Mouse (Mus musculus): ENCODE measurements around the gene Nr2c1.

Nr2c1 gene

DNA sequence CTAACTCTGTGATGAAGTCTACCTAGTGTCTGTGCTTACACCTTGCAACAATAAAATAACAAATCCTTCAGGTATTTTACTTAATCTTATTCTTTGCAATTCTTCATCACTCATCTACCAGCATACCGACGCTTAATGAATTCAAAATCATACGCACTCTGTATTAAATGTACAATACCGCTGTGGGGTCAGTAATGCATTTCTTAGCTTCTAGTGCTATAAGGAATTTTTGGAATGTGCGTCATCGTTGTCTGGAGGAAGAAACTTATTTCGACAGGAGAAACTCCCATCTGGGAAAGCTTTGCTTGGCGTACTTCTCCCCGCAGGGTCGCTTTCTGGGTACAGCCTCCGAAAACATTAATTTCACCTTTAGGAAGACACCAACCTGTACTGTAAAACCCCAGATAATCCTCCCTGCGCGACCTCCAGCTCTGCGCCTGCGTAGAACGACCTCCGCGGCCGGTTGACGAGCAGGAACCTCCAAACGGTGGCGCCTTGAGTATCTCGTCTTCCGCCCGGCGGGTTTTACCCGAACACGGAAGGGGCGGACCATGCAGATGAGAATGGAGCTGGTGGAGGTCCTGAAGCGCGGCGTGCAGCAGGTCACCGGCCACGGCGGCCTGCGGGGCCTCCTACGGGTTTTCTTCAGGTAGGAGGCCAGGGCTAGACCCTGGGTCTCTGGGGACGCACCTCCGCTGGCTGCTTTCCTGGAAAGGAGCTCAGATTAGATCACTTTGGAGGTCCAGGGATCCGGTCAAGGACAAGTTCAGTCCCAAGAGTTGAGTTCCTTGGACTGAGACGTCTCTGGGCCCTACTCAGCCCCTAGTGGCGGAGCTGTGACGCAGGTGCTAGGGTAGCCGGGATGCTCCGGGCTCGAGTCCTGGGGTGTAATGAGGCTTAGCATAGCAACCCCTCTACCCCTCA is 50.9 kb downstream of the Nr2c1 start, which contains the start of gene Ndufa12:
Gene Ndufa12 (plus strand): TSS at position 239 of the 924 bp plus-strand sequence.
- in situ Hi-C loops (cut with MboI; ENCODE audit: low sequenced_read_pairs) = no loop called here

DNA sequence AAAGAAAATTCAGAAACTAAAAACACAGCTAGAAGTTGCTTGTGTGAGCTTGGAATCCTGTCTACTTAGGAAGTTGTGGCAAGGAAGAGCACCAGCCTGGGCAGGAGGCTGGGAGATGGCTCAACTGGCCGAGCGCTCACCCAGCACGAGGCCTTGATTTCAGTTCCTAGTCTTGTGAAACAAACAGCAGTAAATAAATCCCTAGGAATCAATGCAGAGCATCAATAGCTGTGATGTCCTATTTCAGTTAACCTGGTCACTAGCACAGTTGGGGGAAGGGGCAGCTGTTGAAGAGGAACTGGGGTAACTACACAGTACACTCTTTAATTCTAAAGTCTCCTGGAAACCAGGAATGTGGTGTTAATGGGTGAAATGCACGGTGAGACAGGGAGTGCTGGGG is 57.1 kb downstream of the Nr2c1 start:
- in situ Hi-C loops (cut with MboI; ENCODE audit: low sequenced_read_pairs) = loop anchor here (25.0 kb wide), 1 partner anchor 757 kb away; no protein-coding TSS in a partner anchor

DNA sequence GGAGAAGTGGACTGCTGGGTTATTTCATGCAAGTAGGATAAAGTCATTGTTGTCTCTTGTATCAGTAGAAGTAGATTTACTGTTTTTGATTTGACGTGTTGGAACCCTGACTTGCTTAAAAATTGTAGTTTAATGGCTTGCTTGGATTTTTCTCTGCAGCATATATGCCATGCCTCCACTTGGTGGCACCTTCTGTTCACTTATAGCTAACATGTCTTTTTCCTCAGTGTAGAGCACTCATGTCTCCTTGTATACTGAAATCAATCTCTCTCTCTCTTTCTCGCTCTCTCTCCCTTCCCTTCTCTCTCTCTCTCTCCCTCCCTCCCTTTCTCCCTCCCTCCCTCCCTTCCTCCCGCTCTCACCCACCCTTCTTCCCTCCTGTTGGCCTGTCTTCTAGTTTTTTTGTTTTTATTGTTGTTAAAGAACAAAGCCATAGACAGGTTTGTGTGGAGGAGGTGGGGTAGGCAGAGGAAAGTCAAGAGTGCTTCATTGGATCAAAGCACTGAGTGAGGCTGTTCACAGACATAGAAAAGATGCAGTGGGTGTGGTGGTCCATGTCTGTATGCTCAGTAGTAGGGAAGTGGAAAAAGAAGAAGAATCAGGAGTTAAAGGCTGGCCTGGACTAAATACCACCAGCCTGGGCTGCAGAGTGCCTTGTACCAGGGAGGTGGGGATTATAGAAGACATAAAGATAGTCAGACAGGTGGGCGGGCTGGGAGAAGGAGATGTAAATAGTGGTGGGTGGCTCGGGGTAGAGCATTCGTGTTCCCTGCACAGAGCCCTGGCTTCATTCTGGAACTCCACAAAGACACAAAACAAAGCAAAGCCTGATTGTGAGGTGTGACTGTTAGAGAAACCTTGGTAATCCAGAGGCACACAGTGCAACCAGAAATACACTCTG is 63.1 kb downstream of the Nr2c1 start:
- in situ Hi-C loops (cut with MboI; ENCODE audit: low sequenced_read_pairs) = loop anchor here (25.0 kb wide), 1 partner anchor 751 kb away; no protein-coding TSS in a partner anchor

DNA sequence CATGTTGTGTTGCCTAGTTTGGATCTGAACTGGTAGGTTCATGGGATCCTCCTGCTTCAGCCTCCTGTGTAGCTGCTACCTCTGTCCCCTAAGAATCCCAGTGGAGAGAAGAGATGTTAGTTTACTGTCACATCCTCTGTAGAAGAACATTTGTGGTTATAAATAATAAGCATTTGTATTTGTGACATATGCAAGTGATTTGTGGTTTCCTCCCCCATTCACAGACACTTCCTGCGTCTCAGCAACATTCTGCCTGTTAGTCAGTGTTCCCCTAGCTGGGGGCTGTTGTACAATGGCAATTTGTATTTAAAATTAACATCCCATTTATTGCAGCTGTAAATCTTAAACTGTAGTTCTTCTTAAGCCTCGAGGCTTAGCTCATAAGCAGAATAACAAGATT is 63.9 kb downstream of the Nr2c1 start:
- in situ Hi-C loops (cut with MboI; ENCODE audit: low sequenced_read_pairs) = loop anchor here (25.0 kb wide), 1 partner anchor 751 kb away; no protein-coding TSS in a partner anchor

DNA sequence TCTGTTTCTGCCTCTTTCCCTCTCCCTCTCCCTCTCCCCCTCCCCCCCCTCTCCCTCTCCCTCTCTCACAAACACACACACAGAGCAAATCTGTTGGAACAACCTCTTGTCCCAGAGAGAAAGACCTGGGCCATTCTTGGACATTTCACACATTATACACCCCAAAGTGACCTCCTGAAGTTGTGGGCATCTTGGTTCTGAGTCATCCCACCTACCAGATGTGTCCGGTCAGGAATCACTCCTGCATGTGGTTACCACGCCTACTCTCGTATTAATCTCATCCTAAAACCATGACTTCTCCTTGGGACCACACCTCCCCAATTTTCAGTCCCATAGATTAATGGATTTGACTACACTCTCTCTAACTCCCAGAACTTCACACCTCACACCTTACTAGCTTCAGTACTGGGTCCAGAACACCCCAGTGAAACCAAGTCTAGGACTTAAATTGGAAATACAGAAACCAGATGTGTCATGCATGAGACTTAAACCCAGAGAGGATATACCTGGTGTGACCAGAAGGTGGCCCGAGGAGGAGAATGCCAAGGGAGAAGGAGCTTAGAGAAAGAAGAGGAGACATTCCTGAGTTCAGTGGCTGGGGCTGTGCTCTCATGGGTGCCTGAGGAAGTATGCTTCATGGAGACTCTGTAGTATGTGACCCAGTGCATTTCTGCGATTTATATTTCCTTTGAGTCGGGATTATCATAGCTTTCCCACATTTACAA is 77.4 kb downstream of the Nr2c1 start:
- in situ Hi-C loops (cut with MboI; ENCODE audit: low sequenced_read_pairs) = no loop called here

DNA sequence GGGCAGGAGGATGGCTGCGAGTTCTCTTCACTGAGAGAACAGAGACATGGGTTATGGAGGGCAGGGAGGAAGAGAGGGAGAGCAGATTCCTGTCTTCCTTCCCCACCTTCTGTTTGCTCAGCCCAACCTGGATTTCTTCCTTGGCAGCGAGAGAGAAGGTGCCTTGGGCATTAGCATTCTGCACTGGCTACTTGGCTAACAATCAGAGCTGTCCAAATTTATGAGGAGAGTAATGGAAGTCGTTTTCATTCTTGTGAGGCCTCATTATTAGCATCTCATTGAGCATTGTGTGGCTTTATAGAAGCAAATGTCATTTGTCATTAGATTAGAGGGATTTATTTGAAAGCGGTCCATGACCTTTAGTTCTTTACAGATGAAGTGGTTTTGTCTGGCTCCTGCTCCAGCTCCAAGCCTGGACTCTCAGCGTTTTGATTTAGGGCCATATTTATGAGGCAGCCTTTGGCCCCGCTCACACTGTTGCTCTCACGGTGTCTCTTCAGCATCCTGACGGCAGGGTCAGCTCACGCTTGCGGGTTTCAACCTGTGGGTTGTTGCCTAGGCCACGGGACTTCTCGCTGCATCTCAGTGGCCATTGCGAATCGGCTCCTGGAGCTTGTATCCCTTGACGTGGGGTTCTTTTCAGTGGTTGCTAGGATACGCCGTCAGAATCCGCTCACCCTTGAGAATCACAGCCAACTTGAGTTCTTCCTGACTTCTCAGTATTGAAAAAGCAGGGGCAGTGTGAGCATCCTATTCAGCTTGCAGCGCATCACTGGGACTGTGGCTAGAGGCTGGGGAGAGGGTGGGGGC is 82.6 kb downstream of the Nr2c1 start:
- in situ Hi-C loops (cut with MboI; ENCODE audit: low sequenced_read_pairs) = no loop called here

DNA sequence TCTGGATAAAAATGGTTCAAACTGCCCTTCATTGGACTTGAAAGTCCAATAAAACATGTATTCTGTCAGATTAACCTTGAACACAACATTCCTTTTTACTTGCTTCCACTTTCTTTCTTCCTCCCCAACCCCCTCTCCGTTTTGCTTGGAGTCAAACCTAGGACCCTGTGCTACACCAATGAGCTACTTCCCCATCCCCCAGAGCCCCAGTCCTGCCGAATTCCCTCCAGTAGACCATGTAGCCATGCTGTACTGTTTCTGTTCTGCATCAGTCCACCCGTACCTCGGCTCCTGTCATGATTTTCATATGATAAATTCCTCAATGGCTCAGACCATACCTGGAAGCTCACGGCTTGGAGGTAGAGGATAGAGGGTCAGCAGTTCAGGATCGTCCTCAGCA is 83.2 kb downstream of the Nr2c1 start:
- in situ Hi-C loops (cut with MboI; ENCODE audit: low sequenced_read_pairs) = no loop called here

DNA sequence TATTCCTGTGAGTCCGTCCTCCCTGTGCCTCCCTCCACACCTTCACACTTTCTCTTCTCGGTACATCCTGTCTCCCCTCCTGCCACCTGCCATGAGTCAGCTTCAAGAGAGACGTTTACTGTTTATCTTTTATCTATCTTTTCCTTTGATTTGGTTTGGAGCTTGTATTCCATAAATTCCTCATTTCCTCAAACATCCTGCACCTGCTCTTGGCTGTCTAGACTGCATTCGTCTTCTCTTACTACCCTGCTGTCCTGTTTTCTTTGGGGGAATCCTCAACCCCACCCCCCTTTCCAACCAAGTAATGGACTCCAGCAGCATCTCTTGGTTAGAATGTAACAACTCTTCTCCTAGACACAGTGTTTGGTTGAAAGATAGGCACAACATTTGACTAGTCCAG is 87.4 kb downstream of the Nr2c1 start:
- in situ Hi-C loops (cut with MboI; ENCODE audit: low sequenced_read_pairs) = no loop called here

DNA sequence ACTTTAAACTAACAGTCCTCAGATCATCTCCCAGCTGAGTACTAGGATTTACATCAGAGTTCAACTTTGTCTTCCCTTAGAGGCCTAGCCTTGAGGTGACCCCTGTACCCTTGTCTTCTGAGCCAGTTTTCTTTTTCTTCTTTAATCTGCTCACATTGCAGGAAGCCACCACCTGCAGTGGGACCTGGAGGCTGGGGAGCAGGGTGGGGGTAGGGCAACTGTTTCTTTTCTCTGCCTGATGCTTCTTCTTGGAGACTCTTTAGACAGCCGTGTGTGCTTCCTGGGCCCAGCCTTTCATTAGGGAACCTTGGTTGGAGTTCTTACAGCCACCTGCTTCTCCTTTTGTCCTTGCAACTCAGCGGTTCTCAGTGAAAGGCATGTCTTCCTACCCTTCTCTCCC is 93.5 kb downstream of the Nr2c1 start:
- in situ Hi-C loops (cut with MboI; ENCODE audit: low sequenced_read_pairs) = no loop called here

All from CH12F3 (cell line).